Mouse (Mus musculus): ENCODE data around the gene Kdm6a. TPM values are rescaled to one million over a fixed set of nuclear protein-coding genes. Genes with fewer than 3 reads are reported as not detected.

Gene Kdm6a
- polyA plus RNA-seq, 1 experiment, result 55.9 TPM

- H3K9ac ChIP-seq (ENCODE audit: low read depth, poor library complexity, severe bottlenecking), result peak overlapping the region; percentile 98
- H3K27ac ChIP-seq (ENCODE audit: insufficient read depth, low read length), result peak overlapping the region; percentile 83
- H3K27me3 ChIP-seq (ENCODE audit: control insufficient read depth, insufficient read depth, low read length, poor library complexity, severe bottlenecking), result no peaks in the 10 kb centered on the region
- H3K36me3 ChIP-seq (ENCODE audit: control insufficient read depth, insufficient read depth, low read length, poor library complexity, severe bottlenecking), result no peaks in the 10 kb centered on the region
- no peaks in the 10 kb centered on the region for H3K9me3 ChIP-seq (replicated peaks; ENCODE audit: control insufficient read depth, insufficient read depth, low read length, poor library complexity, severe bottlenecking)
- no peak for TF ChIP-seq POLR2A (IDR thresholded peaks at IDR 0.05; ENCODE audit: insufficient read depth, low read length)
- no peak for TF ChIP-seq CTCF (IDR thresholded peaks at IDR 0.05; ENCODE audit: low read depth, low read length)
- no peak for TF ChIP-seq EP300 (IDR thresholded peaks at IDR 0.05; ENCODE audit: insufficient read depth, low read depth, low read length)
- peak overlapping the region; percentile 98 for H3K4me3 ChIP-seq (ENCODE audit: low read depth, low read length)
- no peaks in the 10 kb centered on the region for H3K4me1 ChIP-seq (ENCODE audit: control insufficient read depth, insufficient read depth, low read length)
These were observed 1.7 kb downstream of the Kdm6a start for GRCm38 (mm10) chrX:18163917-18164624.

- Histone ChIP-seq H3K4me1 (ENCODE audit: control insufficient read depth, insufficient read depth, low read length) (no peaks in the 10 kb centered on the region), H3K9ac (ENCODE audit: low read depth, poor library complexity, severe bottlenecking) (no peak overlapping the region), H3K36me3 (ENCODE audit: control insufficient read depth, insufficient read depth, low read length, poor library complexity, severe bottlenecking) (no peaks in the 10 kb centered on the region), H3K27me3 (ENCODE audit: control insufficient read depth, insufficient read depth, low read length, poor library complexity, severe bottlenecking) (no peaks in the 10 kb centered on the region), H3K9me3 (replicated peaks; ENCODE audit: control insufficient read depth, insufficient read depth, low read length, poor library complexity, severe bottlenecking) (no peaks in the 10 kb centered on the region), H3K4me3 (ENCODE audit: low read depth, low read length) (no peak overlapping the region), H3K27ac (ENCODE audit: insufficient read depth, low read length) (no peak overlapping the region)
- no peak for TF ChIP-seq CTCF (IDR thresholded peaks at IDR 0.05; ENCODE audit: low read depth, low read length)
- no peak for TF ChIP-seq POLR2A (IDR thresholded peaks at IDR 0.05; ENCODE audit: insufficient read depth, low read length)
- no peak for TF ChIP-seq EP300 (IDR thresholded peaks at IDR 0.05; ENCODE audit: insufficient read depth, low read depth, low read length)
These were observed 2.7 kb downstream of the Kdm6a start for GRCm38 (mm10) chrX:18165121-18165520.

- no peak for TF ChIP-seq POLR2A (IDR thresholded peaks at IDR 0.05; ENCODE audit: insufficient read depth, low read length)
- TF ChIP-seq EP300 (IDR thresholded peaks at IDR 0.05; ENCODE audit: insufficient read depth, low read depth, low read length), result no peak
- no peak for TF ChIP-seq CTCF (IDR thresholded peaks at IDR 0.05; ENCODE audit: low read depth, low read length)
- Histone ChIP-seq H3K27ac (ENCODE audit: insufficient read depth, low read length) (no peak overlapping the region), H3K4me3 (ENCODE audit: low read depth, low read length) (no peak overlapping the region), H3K9me3 (replicated peaks; ENCODE audit: control insufficient read depth, insufficient read depth, low read length, poor library complexity, severe bottlenecking) (no peaks in the 10 kb centered on the region), H3K9ac (ENCODE audit: low read depth, poor library complexity, severe bottlenecking) (no peak overlapping the region), H3K4me1 (ENCODE audit: control insufficient read depth, insufficient read depth, low read length) (no peaks in the 10 kb centered on the region), H3K27me3 (ENCODE audit: control insufficient read depth, insufficient read depth, low read length, poor library complexity, severe bottlenecking) (no peaks in the 10 kb centered on the region), H3K36me3 (ENCODE audit: control insufficient read depth, insufficient read depth, low read length, poor library complexity, severe bottlenecking) (no peaks in the 10 kb centered on the region)
These were observed 4.6 kb downstream of the Kdm6a start for GRCm38 (mm10) chrX:18166961-18167360.

- H3K27ac ChIP-seq (ENCODE audit: insufficient read depth, low read length), result no peak overlapping the region
- H3K36me3 ChIP-seq (ENCODE audit: control insufficient read depth, insufficient read depth, low read length, poor library complexity, severe bottlenecking), result no peaks in the 10 kb centered on the region
- H3K4me1 ChIP-seq (ENCODE audit: control insufficient read depth, insufficient read depth, low read length), result no peaks in the 10 kb centered on the region
- H3K9ac ChIP-seq (ENCODE audit: low read depth, poor library complexity, severe bottlenecking), result no peak overlapping the region
- TF ChIP-seq CTCF (IDR thresholded peaks at IDR 0.05; ENCODE audit: low read depth, low read length) (no peak), EP300 (IDR thresholded peaks at IDR 0.05; ENCODE audit: insufficient read depth, low read depth, low read length) (no peak), POLR2A (IDR thresholded peaks at IDR 0.05; ENCODE audit: insufficient read depth, low read length) (no peak)
- H3K4me3 ChIP-seq (ENCODE audit: low read depth, low read length), result no peak overlapping the region
- no peaks in the 10 kb centered on the region for H3K9me3 ChIP-seq (replicated peaks; ENCODE audit: control insufficient read depth, insufficient read depth, low read length, poor library complexity, severe bottlenecking)
- no peaks in the 10 kb centered on the region for H3K27me3 ChIP-seq (ENCODE audit: control insufficient read depth, insufficient read depth, low read length, poor library complexity, severe bottlenecking)
These were observed 6.6 kb downstream of the Kdm6a start for GRCm38 (mm10) chrX:18168940-18169339.

GRCm38 (mm10) chrX:18174831-18175230 lies 12.5 kb downstream of the Kdm6a start:
- Histone ChIP-seq H3K27ac (ENCODE audit: insufficient read depth, low read length) (no peak overlapping the region), H3K9ac (ENCODE audit: low read depth, poor library complexity, severe bottlenecking) (no peak overlapping the region), H3K9me3 (replicated peaks; ENCODE audit: control insufficient read depth, insufficient read depth, low read length, poor library complexity, severe bottlenecking) (no peaks in the 10 kb centered on the region), H3K27me3 (ENCODE audit: control insufficient read depth, insufficient read depth, low read length, poor library complexity, severe bottlenecking) (no peaks in the 10 kb centered on the region), H3K36me3 (ENCODE audit: control insufficient read depth, insufficient read depth, low read length, poor library complexity, severe bottlenecking) (no peaks in the 10 kb centered on the region), H3K4me1 (ENCODE audit: control insufficient read depth, insufficient read depth, low read length) (no peaks in the 10 kb centered on the region), H3K4me3 (ENCODE audit: low read depth, low read length) (no peak overlapping the region)
- TF ChIP-seq CTCF (IDR thresholded peaks at IDR 0.05; ENCODE audit: low read depth, low read length) (no peak), POLR2A (IDR thresholded peaks at IDR 0.05; ENCODE audit: insufficient read depth, low read length) (no peak), EP300 (IDR thresholded peaks at IDR 0.05; ENCODE audit: insufficient read depth, low read depth, low read length) (no peak)

GRCm38 (mm10) chrX:18177803-18178202 lies 15.4 kb downstream of the Kdm6a start:
- Histone ChIP-seq H3K27ac (ENCODE audit: insufficient read depth, low read length) (no peak overlapping the region), H3K27me3 (ENCODE audit: control insufficient read depth, insufficient read depth, low read length, poor library complexity, severe bottlenecking) (no peaks in the 10 kb centered on the region), H3K36me3 (ENCODE audit: control insufficient read depth, insufficient read depth, low read length, poor library complexity, severe bottlenecking) (no peaks in the 10 kb centered on the region), H3K9me3 (replicated peaks; ENCODE audit: control insufficient read depth, insufficient read depth, low read length, poor library complexity, severe bottlenecking) (no peaks in the 10 kb centered on the region), H3K9ac (ENCODE audit: low read depth, poor library complexity, severe bottlenecking) (no peak overlapping the region), H3K4me1 (ENCODE audit: control insufficient read depth, insufficient read depth, low read length) (no peaks in the 10 kb centered on the region), H3K4me3 (ENCODE audit: low read depth, low read length) (no peak overlapping the region)
- TF ChIP-seq POLR2A (IDR thresholded peaks at IDR 0.05; ENCODE audit: insufficient read depth, low read length) (no peak), CTCF (IDR thresholded peaks at IDR 0.05; ENCODE audit: low read depth, low read length) (no peak), EP300 (IDR thresholded peaks at IDR 0.05; ENCODE audit: insufficient read depth, low read depth, low read length) (no peak)
